Mouse (Mus musculus): Measurements from ENCODE around the gene Mrpl4.

DNA sequence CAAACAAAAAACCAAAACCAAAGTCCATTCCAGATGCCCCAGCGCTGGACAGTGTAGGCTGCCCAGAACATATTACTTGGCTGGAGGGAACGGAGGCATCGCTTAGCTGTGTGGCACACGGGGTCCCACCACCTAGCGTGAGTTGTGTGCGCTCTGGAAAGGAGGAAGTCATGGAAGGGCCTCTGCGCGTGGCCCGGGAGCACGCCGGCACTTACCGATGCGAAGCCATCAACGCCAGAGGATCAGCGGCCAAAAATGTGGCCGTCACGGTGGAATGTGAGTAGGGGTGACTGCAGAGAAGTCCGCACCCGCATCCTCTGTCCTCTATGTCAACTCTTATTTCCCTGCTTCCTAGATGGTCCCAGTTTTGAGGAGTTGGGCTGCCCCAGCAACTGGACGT, 33.6 kb downstream of the Mrpl4 start:
- TF ChIP-seq CTCF (IDR thresholded peaks at IDR 0.05; ENCODE audit: low read depth) (no peak), EP300 (IDR thresholded peaks at IDR 0.05; ENCODE audit: low read depth) (no peak)
